Mouse (Mus musculus): ENCODE results near the gene Gm6205. TPM values are rescaled to one million over a fixed set of nuclear protein-coding genes. Genes with fewer than 3 reads are reported as not detected.
"Not testable (repeated sequence)": the region's sequence is repeated elsewhere in the genome, so short reads cannot be mapped to it uniquely, and the experiment has no call there.

Gene Gm6205
- total RNA-seq (2012; rRNA removed) (not detected in 2 replicates), total RNA-seq (2014; rRNA removed) (not detected in 2 replicates), polyA plus RNA-seq (2012; ENCODE audit: insufficient read length, low read depth) (not detected in 2 replicates)

DNA sequence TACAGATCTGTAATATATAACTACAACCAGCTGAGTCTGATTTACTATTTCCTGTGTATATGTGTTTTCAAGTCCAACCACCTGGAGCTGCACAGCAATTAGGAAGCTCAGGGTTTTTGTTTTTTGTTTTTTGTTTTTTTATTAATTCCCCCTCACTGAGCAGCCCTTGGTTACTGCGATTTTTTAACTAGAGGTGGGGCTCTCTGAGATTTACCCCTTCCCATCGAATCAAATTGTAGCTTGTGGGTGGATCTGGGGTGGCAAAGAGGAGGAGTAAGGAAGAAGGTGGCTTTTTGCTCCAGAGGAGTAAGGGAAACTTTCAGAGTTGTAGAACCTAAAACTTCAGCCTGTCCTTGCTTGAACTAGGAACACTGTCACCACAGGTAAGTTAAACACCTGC, at the start of gene Gm6205:
Gene Gm6205, plus strand, starts transcription at position 301 of the 400 bp plus-strand sequence.
- H3K79me2 ChIP-seq (replicated peaks; ENCODE audit: control insufficient read depth, extremely low read depth, insufficient read depth, poor library complexity, severe bottlenecking); H3K36me3 ChIP-seq (replicated peaks in 1 of 2; ENCODE audit: control insufficient read depth in 1 of 2, insufficient read depth in 1 of 2, low read length in 1 of 2); H3K4me2 ChIP-seq (ENCODE audit: insufficient read depth, low read depth, poor library complexity, severe bottlenecking); in situ Hi-C loops (cut with MboI; ENCODE audit: low pct_ligation_motif_present, low pct_unique_long_range_greater_than_20kb, low sequenced_read_pairs); DNase-seq (ENCODE audit: extremely low read depth); H3K9me3 ChIP-seq (replicated peaks; ENCODE audit: low read length); H3K27ac ChIP-seq (ENCODE audit: insufficient read depth, low read depth); H3K4me3 ChIP-seq (replicated peaks in 1 of 3; ENCODE audit: low read depth in 2 of 3, low read length in 2 of 3, poor library complexity in 1 of 3); dilution Hi-C loops (cut with MboI; ENCODE audit: extremely low pct_ligation_motif_present, extremely low pct_unique_long_range_greater_than_20kb, low sequenced_read_pairs); H3K4me1 ChIP-seq (ENCODE audit: control insufficient read depth in 1 of 2, insufficient read depth in 2 of 2); H3K9ac ChIP-seq (ENCODE audit: insufficient read depth, low read depth); H3K27me3 ChIP-seq (replicated peaks): not testable (repeated sequence)

DNA sequence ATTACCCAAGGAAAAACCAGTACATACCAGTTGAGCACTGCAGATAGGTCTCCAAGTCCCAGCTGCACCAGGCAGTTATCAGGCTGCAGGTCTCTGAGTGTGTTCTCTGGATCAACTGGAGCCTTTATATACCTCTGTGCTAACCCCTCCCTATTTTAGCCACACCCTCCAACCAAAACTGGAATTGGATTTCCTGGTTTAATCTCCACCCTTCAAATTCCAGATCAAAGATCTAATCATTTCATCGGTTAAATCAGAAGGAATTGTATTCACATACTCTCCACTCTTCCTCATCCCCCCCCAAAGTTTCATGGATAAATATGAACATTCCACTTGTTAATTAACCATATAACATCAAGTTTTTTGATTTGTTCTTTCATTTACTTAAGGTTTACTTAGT, 31.9 kb upstream of the Gm6205 start, which contains the start of gene Gm3147:
Gene Gm3147, minus strand, starts transcription at position 101 of the 400 bp plus-strand sequence.
- H3K79me2 ChIP-seq (replicated peaks; ENCODE audit: control insufficient read depth, extremely low read depth, insufficient read depth, poor library complexity, severe bottlenecking); H3K9ac ChIP-seq (ENCODE audit: insufficient read depth, low read depth); H3K27me3 ChIP-seq (replicated peaks); H3K27ac ChIP-seq (ENCODE audit: insufficient read depth, low read depth); DNase-seq (ENCODE audit: extremely low read depth); dilution Hi-C loops (cut with MboI; ENCODE audit: extremely low pct_ligation_motif_present, extremely low pct_unique_long_range_greater_than_20kb, low sequenced_read_pairs); in situ Hi-C loops (cut with MboI; ENCODE audit: low pct_ligation_motif_present, low pct_unique_long_range_greater_than_20kb, low sequenced_read_pairs); H3K36me3 ChIP-seq (replicated peaks in 1 of 2; ENCODE audit: control insufficient read depth in 1 of 2, insufficient read depth in 1 of 2, low read length in 1 of 2); H3K4me3 ChIP-seq (replicated peaks in 1 of 3; ENCODE audit: low read depth in 2 of 3, low read length in 2 of 3, poor library complexity in 1 of 3); H3K4me1 ChIP-seq (ENCODE audit: control insufficient read depth in 1 of 2, insufficient read depth in 2 of 2); H3K9me3 ChIP-seq (replicated peaks; ENCODE audit: low read length); H3K4me2 ChIP-seq (ENCODE audit: insufficient read depth, low read depth, poor library complexity, severe bottlenecking): not testable (repeated sequence)

DNA sequence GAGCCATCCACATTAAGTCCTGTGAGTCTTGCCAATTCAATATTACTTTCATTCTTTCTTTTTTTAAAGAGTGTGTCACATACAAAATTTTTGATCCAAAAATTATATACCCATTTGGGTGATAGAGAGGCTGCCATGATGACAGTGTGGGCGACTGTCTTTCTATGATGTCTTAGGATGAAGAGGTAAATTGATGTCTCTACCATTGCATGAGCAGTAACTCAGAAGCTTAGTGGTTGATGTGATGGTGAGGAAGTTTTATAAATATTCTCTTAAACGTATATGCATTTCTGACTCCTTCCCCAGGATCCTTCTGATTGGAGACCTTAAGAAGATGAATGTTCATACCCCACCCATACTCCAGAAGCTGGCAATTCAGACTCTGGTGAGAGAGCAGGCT, 24.5 kb upstream of the Gm6205 start, which contains the start of gene Gm6509:
Gene Gm6509, plus strand, starts transcription at position 301 of the 400 bp plus-strand sequence.
- H3K79me2 ChIP-seq (replicated peaks; ENCODE audit: control insufficient read depth, extremely low read depth, insufficient read depth, poor library complexity, severe bottlenecking); H3K9ac ChIP-seq (ENCODE audit: insufficient read depth, low read depth); H3K4me2 ChIP-seq (ENCODE audit: insufficient read depth, low read depth, poor library complexity, severe bottlenecking); H3K4me3 ChIP-seq (replicated peaks in 1 of 3; ENCODE audit: low read depth in 2 of 3, low read length in 2 of 3, poor library complexity in 1 of 3); H3K27me3 ChIP-seq (replicated peaks); DNase-seq (ENCODE audit: extremely low read depth); in situ Hi-C loops (cut with MboI; ENCODE audit: low pct_ligation_motif_present, low pct_unique_long_range_greater_than_20kb, low sequenced_read_pairs); H3K9me3 ChIP-seq (replicated peaks; ENCODE audit: low read length); dilution Hi-C loops (cut with MboI; ENCODE audit: extremely low pct_ligation_motif_present, extremely low pct_unique_long_range_greater_than_20kb, low sequenced_read_pairs); H3K4me1 ChIP-seq (ENCODE audit: control insufficient read depth in 1 of 2, insufficient read depth in 2 of 2); H3K27ac ChIP-seq (ENCODE audit: insufficient read depth, low read depth); H3K36me3 ChIP-seq (replicated peaks in 1 of 2; ENCODE audit: control insufficient read depth in 1 of 2, insufficient read depth in 1 of 2, low read length in 1 of 2): not testable (repeated sequence)

Other genes starting within 250 kb of the Gm6205 start
- not detected in 2 replicates for gene Gm7682, start 202.6 kb upstream of the Gm6205 start, total RNA-seq (2012; rRNA removed)
- not detected in 2 replicates for gene Gm7682, start 202.6 kb upstream of the Gm6205 start, total RNA-seq (2014; rRNA removed)
- gene Gm7682, start 202.6 kb upstream of the Gm6205 start, polyA plus RNA-seq (2012; ENCODE audit: insufficient read length, low read depth): not detected in 2 replicates
- not detected in 2 replicates for gene Gm3139, start 122.1 kb upstream of the Gm6205 start, total RNA-seq (2012; rRNA removed)
- not detected in 2 replicates for gene Gm3139, start 122.1 kb upstream of the Gm6205 start, total RNA-seq (2014; rRNA removed)
- not detected in 2 replicates for gene Gm3139, start 122.1 kb upstream of the Gm6205 start, polyA plus RNA-seq (2012; ENCODE audit: insufficient read length, low read depth)
- not detected in 2 replicates for gene Gm3147, start 32.0 kb upstream of the Gm6205 start, total RNA-seq (2012; rRNA removed)
- gene Gm3147, start 32.0 kb upstream of the Gm6205 start, total RNA-seq (2014; rRNA removed): not detected in 2 replicates
- not detected in 2 replicates for gene Gm3147, start 32.0 kb upstream of the Gm6205 start, polyA plus RNA-seq (2012; ENCODE audit: insufficient read length, low read depth)
- not detected in 2 replicates for gene Gm6509, start 24.4 kb upstream of the Gm6205 start, total RNA-seq (2012; rRNA removed)
- gene Gm6509, start 24.4 kb upstream of the Gm6205 start, total RNA-seq (2014; rRNA removed): not detected in 2 replicates
- not detected in 2 replicates for gene Gm6509, start 24.4 kb upstream of the Gm6205 start, polyA plus RNA-seq (2012; ENCODE audit: insufficient read length, low read depth)
- not detected in 2 replicates for gene Gm3183, start 217.1 kb downstream of the Gm6205 start, total RNA-seq (2012; rRNA removed)
- 0.70 TPM in 1 of 2 replicates, not detected in the other for gene Gm3183, start 217.1 kb downstream of the Gm6205 start, total RNA-seq (2014; rRNA removed)
- not detected in 2 replicates for gene Gm3183, start 217.1 kb downstream of the Gm6205 start, polyA plus RNA-seq (2012; ENCODE audit: insufficient read length, low read depth)

All from CH12.LX (cell line).